Mouse (Mus musculus) 3134 (cell line): ENCODE measurements at regions not wholly inside any gene's neighbourhood (a gene's known extent, or its start where the extent isn't known, plus 50 kb on each side); places are given as distances from the start of the nearest gene placed in this dataset.

Source experiments
- DNase-seq: peaks from one replicate; pipeline ENCODE4 v3.0.0-alpha.2; 2011; ENCODE audit warnings: low spot score; ENCODE audit not compliant: insufficient read length; ENCODE audit errors: extremely low read depth

DNA sequence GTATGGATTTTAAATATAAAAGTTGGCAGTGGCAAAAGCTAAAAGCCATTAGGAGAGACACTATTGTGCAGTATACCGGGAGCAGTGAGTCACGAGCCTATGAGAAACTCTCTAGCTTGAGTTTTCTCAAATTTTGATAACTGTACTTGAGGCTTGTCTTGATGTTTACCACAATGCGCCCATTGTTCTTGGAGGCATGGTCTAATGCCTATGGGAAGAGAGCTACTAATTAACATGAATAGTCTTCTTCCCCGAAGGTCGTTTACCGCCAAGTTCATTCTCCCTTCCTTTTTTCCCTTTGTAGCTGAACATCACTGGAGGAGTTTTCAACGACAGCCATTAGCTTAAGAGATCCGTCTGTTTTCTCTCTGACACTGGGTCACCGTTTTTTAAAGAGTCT lies 153.2 kb upstream of the Prox1 start:
- DNase-seq = no peak

DNA sequence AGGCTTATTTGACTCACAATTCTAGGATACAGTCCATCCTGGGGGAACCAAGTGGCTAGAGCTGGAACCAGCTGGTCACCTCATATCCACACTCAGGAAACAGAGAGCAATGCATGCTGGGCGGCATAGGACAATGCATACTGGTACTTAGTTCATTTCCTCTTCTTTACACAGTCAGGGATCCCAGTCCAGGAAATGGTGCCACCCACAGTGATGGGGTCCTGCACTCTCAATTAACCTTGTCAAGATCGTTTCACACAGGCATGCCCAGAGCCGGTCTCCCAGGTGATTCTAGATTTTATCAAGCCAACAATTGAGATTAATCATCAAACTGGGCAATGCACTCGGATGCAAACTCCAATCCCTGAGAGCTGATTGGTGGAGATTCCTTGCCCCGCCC lies 145.7 kb upstream of the Prox1 start:
- no peak for DNase-seq

DNA sequence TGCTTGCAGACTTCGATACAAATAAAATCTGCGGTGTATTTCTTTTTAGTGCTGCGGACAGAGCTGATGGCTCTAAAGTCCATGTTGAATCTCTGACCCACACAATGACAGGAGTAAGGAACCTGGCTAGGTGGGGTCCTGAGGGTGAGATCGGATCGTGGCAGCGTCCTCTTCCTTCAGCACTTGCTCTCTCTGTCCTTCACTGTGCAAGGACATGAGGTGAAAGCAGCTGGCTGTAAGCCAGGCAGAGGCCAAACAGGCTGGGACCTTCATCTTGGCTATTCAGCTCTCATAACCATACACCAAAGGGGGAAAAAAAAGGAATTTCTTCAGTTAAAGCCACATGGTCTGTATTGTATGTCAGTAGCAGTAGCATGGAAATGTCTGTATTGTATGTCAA lies 139.3 kb upstream of the Prox1 start:
- DNase-seq = no peak

GRCm38 (mm10) chr1:190307751-190308150 lies 137.2 kb upstream of the Prox1 start:
- no peak for DNase-seq

GRCm38 (mm10) chr1:190297666-190298327 lies 127.3 kb upstream of the Prox1 start:
- no peak for DNase-seq

- no peak for DNase-seq
These were observed 119.5 kb upstream of the Prox1 start for GRCm38 (mm10) chr1:190290061-190290460.

GRCm38 (mm10) chr1:190286481-190287145 lies 116.1 kb upstream of the Prox1 start:
- no peak for DNase-seq

DNA sequence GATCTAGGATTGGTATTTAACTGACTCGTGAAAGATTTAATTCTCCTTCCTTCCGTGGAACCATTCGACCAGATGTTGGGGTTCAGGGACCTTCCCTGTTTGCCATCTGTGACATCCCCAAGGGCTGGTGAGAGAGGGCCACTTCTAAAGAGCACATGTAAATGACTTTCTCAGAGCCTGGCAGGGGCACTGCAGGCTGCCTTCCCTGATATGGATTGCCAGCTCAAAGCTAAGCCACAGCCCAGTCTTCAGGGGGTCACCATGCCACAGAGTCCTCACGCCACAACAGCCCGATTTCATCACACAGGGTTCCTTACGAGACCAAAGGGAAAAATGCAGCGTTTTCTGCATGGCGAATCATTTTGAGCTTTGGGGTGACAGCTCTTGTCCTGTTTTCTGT lies 115.1 kb upstream of the Prox1 start:
- DNase-seq = no peak

DNA sequence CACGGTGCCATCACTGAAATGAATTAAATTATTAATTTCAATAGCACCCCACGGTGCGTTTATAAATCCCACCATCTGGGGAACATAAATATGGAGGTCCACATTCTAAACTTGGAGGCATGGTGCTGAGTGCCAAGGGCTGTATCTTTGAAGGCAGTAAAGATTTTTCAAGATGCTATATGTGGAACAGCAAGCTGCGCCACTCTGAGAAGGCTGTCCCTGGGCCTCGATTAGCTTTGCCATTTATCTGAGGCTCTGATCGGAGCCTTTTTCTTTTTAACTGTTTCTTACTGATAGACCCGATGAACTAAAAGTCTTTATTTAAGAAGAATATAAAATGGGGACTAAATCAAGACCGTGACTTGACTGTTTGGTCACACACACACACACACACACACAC lies 114.5 kb upstream of the Prox1 start:
- DNase-seq = no peak

DNA sequence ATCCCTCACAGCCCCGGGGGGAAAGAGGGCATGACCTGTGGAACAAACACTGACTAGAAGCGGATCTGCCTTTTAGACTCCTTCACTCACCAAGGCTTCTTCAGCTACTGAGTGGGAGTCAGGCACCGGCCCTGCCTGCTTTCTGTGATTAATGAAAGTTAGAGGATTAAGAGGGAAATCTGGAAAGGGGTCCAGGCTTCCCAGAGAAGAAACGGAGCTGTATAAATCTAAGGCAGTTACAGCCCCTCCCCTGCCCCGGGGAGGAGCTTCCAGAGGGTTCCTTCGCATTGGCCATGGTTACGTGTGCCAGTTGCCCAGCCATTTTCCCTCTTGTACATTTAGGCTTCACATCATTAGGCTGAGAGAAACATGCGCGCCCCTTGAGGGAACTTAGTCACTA lies 113.6 kb upstream of the Prox1 start:
- DNase-seq = no peak

DNA sequence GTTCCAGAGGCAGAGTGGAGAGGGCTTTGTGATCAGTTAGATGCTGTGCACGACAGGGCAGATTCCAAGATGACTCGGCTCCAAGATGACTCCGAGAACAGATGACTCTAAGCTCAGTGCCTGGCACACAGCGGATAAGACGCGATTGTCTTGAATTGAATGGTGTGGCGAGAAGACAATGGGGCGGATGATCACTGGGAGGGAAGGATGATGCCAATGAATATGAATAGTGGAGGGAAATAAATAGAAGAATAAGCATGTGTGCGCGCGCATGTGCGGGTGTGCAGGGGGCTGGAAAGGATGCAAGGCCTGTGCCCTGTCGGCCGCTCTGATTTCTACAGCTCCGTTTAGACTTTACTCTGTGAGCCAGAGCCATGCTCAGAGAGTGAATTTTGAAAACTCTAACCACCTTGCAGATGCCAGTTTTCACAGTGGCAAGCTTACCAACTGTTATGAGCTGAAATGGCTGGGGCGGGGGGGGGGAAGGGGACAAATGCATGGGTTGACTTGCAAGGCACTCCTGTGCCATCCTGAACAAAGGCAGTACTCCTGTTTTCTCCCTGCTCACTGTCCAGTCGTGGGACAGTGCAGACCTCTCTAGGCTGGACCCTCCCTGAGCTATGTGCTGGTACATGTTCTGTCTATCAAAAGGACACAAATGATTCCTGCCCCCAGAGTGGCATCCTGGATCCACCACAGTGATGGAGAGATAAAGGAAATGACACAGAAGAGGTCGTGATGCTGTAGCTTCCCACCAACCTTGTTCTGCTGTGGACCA lies 109.8 kb upstream of the Prox1 start:
- no peak for DNase-seq

DNA sequence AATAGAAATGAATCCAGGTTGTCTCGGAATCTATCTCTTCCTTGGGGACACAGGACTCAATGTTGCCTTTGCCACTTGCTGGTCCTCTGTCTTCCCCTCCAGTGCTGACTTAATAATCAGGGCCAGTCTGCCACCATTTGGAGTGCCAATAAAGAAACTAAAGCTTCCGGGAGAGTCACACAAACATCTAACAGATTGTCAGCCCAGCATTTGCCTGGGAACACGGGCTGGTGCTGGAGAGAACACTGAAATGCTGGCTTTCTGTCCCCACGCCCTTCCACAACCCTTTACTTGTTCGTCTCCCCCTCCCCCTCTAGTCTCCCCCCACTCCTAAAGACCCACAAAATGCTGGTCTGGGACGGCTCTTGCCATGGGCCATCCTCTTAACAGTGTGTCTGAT lies 104.4 kb upstream of the Prox1 start:
- DNase-seq = no peak

- no peak for DNase-seq
These were observed 100.4 kb upstream of the Prox1 start for GRCm38 (mm10) chr1:190270784-190271385.

- DNase-seq = no peak
These were observed 98.7 kb upstream of the Prox1 start for GRCm38 (mm10) chr1:190269181-190269580.

GRCm38 (mm10) chr1:190265085-190265780 lies 94.7 kb upstream of the Prox1 start:
- no peak for DNase-seq

DNA sequence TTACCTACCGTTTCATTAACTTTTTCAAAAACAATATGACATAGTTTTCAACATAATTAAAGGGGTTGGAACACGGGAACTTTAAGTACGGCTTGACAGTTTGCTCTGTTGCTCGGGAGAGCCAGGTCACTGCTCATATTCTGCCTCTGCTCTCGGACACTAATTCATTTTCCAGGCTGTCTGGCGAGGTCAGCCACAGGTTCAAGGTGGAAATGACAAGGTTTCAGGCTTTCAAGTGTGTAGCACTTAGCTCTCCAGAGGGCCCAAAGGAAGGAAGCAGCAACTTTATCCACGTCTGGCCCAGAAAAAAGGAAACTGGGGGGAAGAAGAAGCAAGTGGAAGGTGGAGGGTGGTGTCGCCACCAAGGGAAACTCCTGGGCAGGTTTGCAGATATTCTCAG lies 94.0 kb upstream of the Prox1 start:
- DNase-seq = no peak

GRCm38 (mm10) chr1:190263620-190264019 lies 93.1 kb upstream of the Prox1 start:
- DNase-seq = no peak

- DNase-seq = no peak
These were observed 89.1 kb upstream of the Prox1 start for GRCm38 (mm10) chr1:190259576-190259975.

DNA sequence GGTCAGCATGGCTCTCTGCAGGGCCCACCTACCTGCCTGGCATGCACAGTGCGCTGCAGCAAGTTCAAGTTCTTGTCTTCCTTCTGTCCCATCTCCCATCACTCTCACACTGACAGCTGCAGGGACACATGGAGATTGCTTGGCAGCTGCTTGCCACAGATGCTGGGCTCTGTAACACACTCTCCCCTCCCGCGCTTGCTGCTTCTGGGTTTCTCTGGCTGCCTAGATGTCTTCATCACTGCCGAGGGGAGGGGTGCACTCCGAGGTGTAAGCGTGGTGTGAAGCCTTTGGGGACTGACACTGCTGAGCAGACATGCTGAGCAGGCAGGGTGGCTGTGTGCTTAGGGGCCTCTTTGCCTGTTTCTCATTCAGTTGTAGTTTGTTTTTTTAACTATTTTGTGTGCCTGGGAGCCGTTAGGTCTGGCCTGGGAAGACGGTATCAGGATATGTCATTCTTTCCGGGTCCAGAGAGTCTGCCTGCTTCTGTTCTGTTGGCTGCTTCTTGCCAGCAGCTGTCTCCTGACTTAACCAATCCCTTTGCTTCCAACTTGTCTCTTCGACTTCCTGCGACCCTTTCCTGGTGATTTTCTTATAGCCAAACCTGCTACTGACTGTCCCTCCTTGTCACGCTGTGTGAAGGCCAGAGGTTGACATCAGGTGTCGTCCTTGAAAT lies 80.2 kb upstream of the Prox1 start:
- DNase-seq = no peak

- DNase-seq = no peak
These were observed 72.0 kb upstream of the Prox1 start for GRCm38 (mm10) chr1:190242526-190242925.
